Mouse (Mus musculus) MN1 (cell line): ENCODE measurements around the gene Cd47.

Source experiments
- DNase-seq: peaks from one replicate; pipeline ENCODE4 v3.0.0-alpha.2; 2016; ENCODE audit warnings: low spot score

Gene Cd47

GRCm38 (mm10) chr16:49834130-49834693, 33.9 kb downstream of the Cd47 start:
- DNase-seq: no peak

GRCm38 (mm10) chr16:49836634-49837164, 36.4 kb downstream of the Cd47 start:
- no peak for DNase-seq

GRCm38 (mm10) chr16:49838923-49839322, 38.6 kb downstream of the Cd47 start:
- DNase-seq: no peak

GRCm38 (mm10) chr16:49839681-49840535, 39.6 kb downstream of the Cd47 start:
- peak; percentile 53 for DNase-seq

GRCm38 (mm10) chr16:49843723-49844122, 43.4 kb downstream of the Cd47 start:
- DNase-seq: no peak

- DNase-seq: no peak
These were observed 47.1 kb downstream of the Cd47 start for GRCm38 (mm10) chr16:49847224-49848003.

GRCm38 (mm10) chr16:49848651-49849050, 48.3 kb downstream of the Cd47 start:
- DNase-seq: no peak

- no peak for DNase-seq
These were observed 52.6 kb downstream of the Cd47 start for GRCm38 (mm10) chr16:49852940-49853339.

- DNase-seq: no peak
These were observed 53.3 kb downstream of the Cd47 start for GRCm38 (mm10) chr16:49853633-49854032.

- no peak for DNase-seq
These were observed 53.9 kb downstream of the Cd47 start for GRCm38 (mm10) chr16:49854194-49854593.

- DNase-seq: peak; percentile 87
These were observed 54.9 kb downstream of the Cd47 start for GRCm38 (mm10) chr16:49854931-49855835.

GRCm38 (mm10) chr16:49855836-49856503, 55.6 kb downstream of the Cd47 start:
- peak; percentile 59 for DNase-seq

GRCm38 (mm10) chr16:49856661-49857060, 56.3 kb downstream of the Cd47 start:
- DNase-seq: no peak

- no peak for DNase-seq
These were observed 57.3 kb downstream of the Cd47 start for GRCm38 (mm10) chr16:49857504-49858160.

GRCm38 (mm10) chr16:49858161-49858906, 58.0 kb downstream of the Cd47 start:
- DNase-seq: no peak

- DNase-seq: no peak
These were observed 58.8 kb downstream of the Cd47 start for GRCm38 (mm10) chr16:49858907-49859853.

GRCm38 (mm10) chr16:49861986-49862385, 61.7 kb downstream of the Cd47 start:
- DNase-seq: no peak

- DNase-seq: no peak
These were observed 66.3 kb downstream of the Cd47 start for GRCm38 (mm10) chr16:49866617-49867016.
